Mouse (Mus musculus) CH12.LX (cell line): Measurements from ENCODE around the gene Zfyve19.

ENCODE experiments used
- CHD1 ChIP-seq: IDR thresholded peaks from 2 replicates; pipeline ENCODE4 v1.6.1; 2012; ENCODE audit warnings: low read depth, low read length, improper control_type of control experiment, inconsistent platforms
- CTCF ChIP-seq, 2 experiments: IDR thresholded peaks in 1 of 2; conservative IDR thresholded peaks in 1 of 2; 2 replicates each; pipeline ENCODE4 v1.5.1; 2011 to 2012; ENCODE audit warnings: low read depth in 2 of 2, low read length in 2 of 2, improper control_type of control experiment in 1 of 2, inconsistent platforms in 1 of 2, mild to moderate bottlenecking in 1 of 2, moderate library complexity in 1 of 2
- ELF1 ChIP-seq: IDR thresholded peaks from 2 replicates; pipeline ENCODE4 v1.6.1; 2014; ENCODE audit warnings: low read depth, mild to moderate bottlenecking, inconsistent platforms, low read length, improper control_type of control experiment
- EP300 ChIP-seq: IDR thresholded peaks from 2 replicates; pipeline ENCODE4 v1.6.1; 2011; ENCODE audit warnings: low read length, improper control_type of control experiment
- MAFK ChIP-seq: IDR thresholded peaks from 2 replicates; pipeline ENCODE4 v1.6.1; 2011; ENCODE audit warnings: low read length, improper control_type of control experiment; ENCODE audit not compliant: insufficient replicate concordance
- MAX ChIP-seq: IDR thresholded peaks from 2 replicates; pipeline ENCODE4 v1.6.1; 2011; ENCODE audit warnings: low read length, improper control_type of control experiment
- POLR2A ChIP-seq: IDR thresholded peaks from 2 replicates; pipeline ENCODE4 v1.6.1; 2011; ENCODE audit warnings: low read depth, mild to moderate bottlenecking, improper control_type of control experiment, low read length
- TBP ChIP-seq: conservative IDR thresholded peaks from 2 replicates; pipeline ENCODE4 v1.6.1; 2011; ENCODE audit warnings: low read depth, low read length, improper control_type of control experiment
- TCF12 ChIP-seq: IDR thresholded peaks from 2 replicates; pipeline ENCODE4 v1.6.1; 2014; ENCODE audit warnings: low read depth, mild to moderate bottlenecking, inconsistent platforms, low read length, improper control_type of control experiment
- USF1 ChIP-seq: IDR thresholded peaks from 2 replicates; pipeline ENCODE4 v1.6.1; 2014; ENCODE audit warnings: low read depth, mild to moderate bottlenecking, inconsistent platforms, low read length, improper control_type of control experiment
- ZMIZ1 ChIP-seq: IDR thresholded peaks from 2 replicates; pipeline ENCODE4 v1.6.1; 2012; ENCODE audit warnings: low read depth, mild to moderate bottlenecking, inconsistent platforms, low read length, improper control_type of control experiment

DNA sequence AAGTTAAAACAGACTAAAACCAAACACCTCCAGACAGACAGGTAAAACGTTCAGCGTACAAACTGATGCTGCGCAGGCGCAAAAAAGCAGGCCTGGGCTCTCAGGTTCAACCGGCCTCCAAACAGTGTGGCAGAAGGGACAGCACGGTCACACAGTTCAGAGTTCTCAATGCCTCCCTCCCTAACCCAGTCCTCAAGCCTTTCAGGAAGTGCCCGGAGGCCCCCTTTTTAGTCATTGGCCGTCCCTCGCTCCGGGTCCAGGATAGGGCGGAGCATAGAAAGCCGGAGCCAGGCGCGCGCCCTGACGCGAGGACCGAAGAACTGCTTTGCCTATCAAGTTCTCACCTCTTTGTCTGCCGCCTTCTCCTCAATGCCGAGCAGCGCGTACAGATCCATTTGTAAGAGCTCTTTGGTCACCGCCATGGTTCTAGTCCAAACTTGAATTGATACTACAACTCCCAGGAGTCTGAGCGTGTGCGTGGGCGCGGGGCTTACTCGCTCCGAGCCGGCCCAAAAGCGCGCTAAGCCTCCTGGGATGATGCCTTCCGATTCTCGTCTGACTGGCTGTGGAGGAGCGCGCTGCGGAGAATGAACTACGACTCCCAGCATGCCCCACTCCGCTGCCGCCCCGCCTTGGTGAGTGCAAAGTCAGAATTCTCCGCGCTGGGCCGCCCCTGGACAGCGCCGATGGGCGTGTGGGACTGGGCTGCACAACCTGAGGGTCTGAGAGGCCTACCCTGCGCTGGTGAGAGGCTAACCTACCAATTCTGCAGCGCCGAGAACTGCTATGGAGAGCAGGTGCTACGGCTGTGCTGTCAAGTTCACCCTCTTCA, at the start of gene Zfyve19, which contains the start of gene Dnajc17:
- peak; percentile 68 for TF ChIP-seq TCF12
- peak; percentile 77 for TF ChIP-seq POLR2A
- TF ChIP-seq CTCF (conservative IDR thresholded peaks at IDR 0.05 in 1 of 2, IDR thresholded peaks at IDR 0.05 in 1 of 2; ENCODE audit: low read depth in 2 of 2, low read length in 2 of 2) = no peak
- TF ChIP-seq TBP = peak; percentile 64; the same call in 1 of the 2 replicates
- peak; percentile 54 for TF ChIP-seq EP300
- TF ChIP-seq ELF1 = peak; percentile 88
- no peak for TF ChIP-seq CHD1
- peak; percentile 56 for TF ChIP-seq ZMIZ1
- no peak for TF ChIP-seq USF1
- TF ChIP-seq MAX = peak; percentile 11; the same call in 1 of the 2 replicates
- no peak for TF ChIP-seq MAFK
